Mouse (Mus musculus): ENCODE data around the gene Dpy19l3. TPM values are rescaled to one million over a fixed set of nuclear protein-coding genes. Genes with fewer than 3 reads are reported as not detected.

Dpy19l3 gene
- total RNA-seq (2021) = 10 to 100 TPM; 78.7 to 87.5 TPM

- peak; percentile 87 to 92 for DNase-seq (ENCODE audit: extremely low spot score in 1 of 2, low spot score in 1 of 2)
Observed at GRCm38 (mm10) chr7:35754033-35754885, at the start of gene Dpy19l3. TSS of gene Dpy19l3 (minus strand) at chr7:35754454.

- DNase-seq (ENCODE audit: extremely low spot score in 1 of 2, low spot score in 1 of 2) = peak; percentile 88 to 92
Observed at GRCm38 (mm10) chr7:35802906-35803595, 48.8 kb upstream of the Dpy19l3 start, which contains the start of gene Zfp507. TSS of gene Zfp507 (minus strand) at chr7:35803003.

GRCm38 (mm10) chr7:35802201-35802905, 48.1 kb upstream of the Dpy19l3 start:
- DNase-seq (ENCODE audit: extremely low spot score in 1 of 2, low spot score in 1 of 2) = peak in 1 of 2 experiments; percentile 20

GRCm38 (mm10) chr7:35796123-35796522, 41.9 kb upstream of the Dpy19l3 start:
- DNase-seq (ENCODE audit: extremely low spot score in 1 of 2, low spot score in 1 of 2) = no peak

GRCm38 (mm10) chr7:35794145-35794664, 40.0 kb upstream of the Dpy19l3 start:
- DNase-seq (ENCODE audit: extremely low spot score in 1 of 2, low spot score in 1 of 2) = no peak

- DNase-seq (ENCODE audit: extremely low spot score in 1 of 2, low spot score in 1 of 2) = no peak
Observed at GRCm38 (mm10) chr7:35792150-35792848, 38.0 kb upstream of the Dpy19l3 start.

GRCm38 (mm10) chr7:35790926-35791325, 36.7 kb upstream of the Dpy19l3 start:
- DNase-seq (ENCODE audit: extremely low spot score in 1 of 2, low spot score in 1 of 2) = no peak

GRCm38 (mm10) chr7:35790201-35790600, 35.9 kb upstream of the Dpy19l3 start:
- no peak for DNase-seq (ENCODE audit: extremely low spot score in 1 of 2, low spot score in 1 of 2)

- no peak for DNase-seq (ENCODE audit: extremely low spot score in 1 of 2, low spot score in 1 of 2)
Observed at GRCm38 (mm10) chr7:35785579-35785978, 31.3 kb upstream of the Dpy19l3 start.

- DNase-seq (ENCODE audit: extremely low spot score in 1 of 2, low spot score in 1 of 2) = no peak
Observed at GRCm38 (mm10) chr7:35782252-35782651, 28.0 kb upstream of the Dpy19l3 start.

GRCm38 (mm10) chr7:35774127-35774526, 19.9 kb upstream of the Dpy19l3 start:
- DNase-seq (ENCODE audit: extremely low spot score in 1 of 2, low spot score in 1 of 2) = no peak

- no peak for DNase-seq (ENCODE audit: extremely low spot score in 1 of 2, low spot score in 1 of 2)
Observed at GRCm38 (mm10) chr7:35772347-35772746, 18.1 kb upstream of the Dpy19l3 start.

- no peak for DNase-seq (ENCODE audit: extremely low spot score in 1 of 2, low spot score in 1 of 2)
Observed at GRCm38 (mm10) chr7:35771106-35771505, 16.9 kb upstream of the Dpy19l3 start.

- no peak for DNase-seq (ENCODE audit: extremely low spot score in 1 of 2, low spot score in 1 of 2)
Observed at GRCm38 (mm10) chr7:35770122-35770521, 15.9 kb upstream of the Dpy19l3 start.

- no peak for DNase-seq (ENCODE audit: extremely low spot score in 1 of 2, low spot score in 1 of 2)
Observed at GRCm38 (mm10) chr7:35764461-35764860, 10.2 kb upstream of the Dpy19l3 start.

GRCm38 (mm10) chr7:35761801-35762200, 7.5 kb upstream of the Dpy19l3 start:
- DNase-seq (ENCODE audit: extremely low spot score in 1 of 2, low spot score in 1 of 2) = no peak

- DNase-seq (ENCODE audit: extremely low spot score in 1 of 2, low spot score in 1 of 2) = no peak
Observed at GRCm38 (mm10) chr7:35759602-35760001, 5.3 kb upstream of the Dpy19l3 start.

GRCm38 (mm10) chr7:35756510-35757440, 2.5 kb upstream of the Dpy19l3 start:
- no peak for DNase-seq (ENCODE audit: extremely low spot score in 1 of 2, low spot score in 1 of 2)

GRCm38 (mm10) chr7:35754886-35755168, 573 bp upstream of the Dpy19l3 start:
- DNase-seq (ENCODE audit: extremely low spot score in 1 of 2, low spot score in 1 of 2) = no peak
